Mouse (Mus musculus) midbrain, embryonic 11.5 days (tissue): ENCODE data around the gene Supt16. TPM values are rescaled to one million over a fixed set of nuclear protein-coding genes. Genes with fewer than 3 reads are reported as not detected.

Source experiments
- ATAC-seq: fragments of 200-750 bp; cut with Nextera tagmentation; 2 replicates; pipeline ENCODE4 v1.8.0; 2017; ENCODE audit warnings: moderate TSS enrichment, moderate library complexity; ENCODE audit not compliant: low FRiP score
- DNase-seq: peaks from one replicate; pipeline ENCODE4 v3.0.0; 2015; ENCODE audit warnings: low spot score; ENCODE audit errors: missing footprints
- H3K27ac ChIP-seq: fragments of 300-500 bp; sonication (generic); 2 replicates; pipeline ENCODE4 v1.5.1; 2014; ENCODE audit warnings: low read depth, low read length
- H3K27me3 ChIP-seq: fragments of 300-500 bp; sonication (generic); 2 replicates; pipeline ENCODE4 v1.6.1; 2014; ENCODE audit warnings: mild to moderate bottlenecking, low read length, moderate library complexity, mixed read lengths; ENCODE audit not compliant: control insufficient read depth, insufficient read depth
- H3K36me3 ChIP-seq: fragments of 300-500 bp; sonication (generic); 2 replicates; pipeline ENCODE4 v1.6.1; 2014; ENCODE audit warnings: mild to moderate bottlenecking, low read length, moderate library complexity, mixed read lengths; ENCODE audit not compliant: control insufficient read depth, insufficient read depth
- H3K4me1 ChIP-seq: fragments of 300-500 bp; sonication (generic); 2 replicates; pipeline ENCODE4 v1.6.1; 2014; ENCODE audit warnings: low read length; ENCODE audit not compliant: control insufficient read depth, insufficient read depth
- H3K4me2 ChIP-seq: fragments of 300-500 bp; sonication (generic); 2 replicates; pipeline ENCODE4 v1.6.1; 2014; ENCODE audit warnings: mild to moderate bottlenecking, moderate library complexity
- H3K4me3 ChIP-seq: fragments of 300-500 bp; sonication (generic); 2 replicates; pipeline ENCODE4 v1.5.1; 2014; ENCODE audit warnings: low read depth, low read length
- H3K9ac ChIP-seq: fragments of 300-500 bp; sonication (generic); 2 replicates; pipeline ENCODE4 v1.6.1; 2014; ENCODE audit warnings: low read length
- H3K9me3 ChIP-seq: fragments of 300-500 bp; sonication (generic); 2 replicates; pipeline ENCODE4 v1.6.1; 2016; ENCODE audit warnings: low read length; ENCODE audit not compliant: control insufficient read depth
- WGBS: fragments of 180-500 bp; shearing (Covaris S2); extraction: QIAGEN DNeasy Blood & Tissue Kit; methylation state at CpG from one replicate; pipeline ENCODE4 v1.1.7; 2014; 5-methylcytosine and 5-hydroxymethylcytosine counted together
- polyA plus RNA-seq: library from polyadenylated mRNA; unstranded; fragments of >200 nt; fragmentation: Nextera tagmentation; extraction: Ambion mirVana; gene quantifications from 2 replicates; pipeline ENCODE4 v1.2.1, GENCODE M21; 2014

Gene Supt16
- polyA plus RNA-seq, 1 experiment from 2014 or later: 81.5 TPM

- WGBS: 87% methylated on average over 2 of the region's 2 CpGs
- DNase-seq: no peak
Observed at GRCm38 (mm10) chr14:52155008-52155407, 42.2 kb downstream of the Supt16 start.

GRCm38 (mm10) chr14:52152613-52153012, 44.6 kb downstream of the Supt16 start:
- ATAC-seq: peak; percentile 38; the same call in 1 of the 2 replicates
- WGBS: 32% methylated on average over 3 of the region's 3 CpGs
- H3K4me3 ChIP-seq: no peak overlapping the region
- DNase-seq: no peak
- no peak overlapping the region for H3K9ac ChIP-seq
- H3K4me1 ChIP-seq: peaks cover 9% of the 10 kb centered on the region
- no peaks in the 10 kb centered on the region for H3K9me3 ChIP-seq
- no peaks in the 10 kb centered on the region for H3K27me3 ChIP-seq
- no peaks in the 10 kb centered on the region; the same call in 1 of the 2 replicates for H3K36me3 ChIP-seq
- H3K4me2 ChIP-seq: no peak overlapping the region
- H3K27ac ChIP-seq: no peak overlapping the region

More at GRCm38 (mm10) chr14:52155008-52155407, 42.2 kb downstream of the Supt16 start:
- no peak overlapping the region for H3K9ac ChIP-seq
- no peak overlapping the region for H3K4me3 ChIP-seq
- H3K9me3 ChIP-seq: no peaks in the 10 kb centered on the region
- peaks cover 12% of the 10 kb centered on the region for H3K36me3 ChIP-seq
- H3K27ac ChIP-seq: no peak overlapping the region
- H3K27me3 ChIP-seq: no peaks in the 10 kb centered on the region
- no peak for ATAC-seq
- H3K4me1 ChIP-seq: peaks cover 9% of the 10 kb centered on the region
- H3K4me2 ChIP-seq: no peak overlapping the region

- Histone ChIP-seq H3K4me2 (0 out of 2 replicates have a peak overlapping the region, but pooled peaks have one; percentile 2), H3K36me3 (no peaks in the 10 kb centered on the region), H3K27ac (no peak overlapping the region), H3K27me3 (no peaks in the 10 kb centered on the region), H3K4me1 (peaks cover 9% of the 10 kb centered on the region), H3K4me3 (no peak overlapping the region), H3K9ac (no peak overlapping the region), H3K9me3 (no peaks in the 10 kb centered on the region)
- DNase-seq (no peak), ATAC-seq (peak; percentile 65)
- WGBS: 31% methylated on average over 7 of the region's 7 CpGs
Observed at GRCm38 (mm10) chr14:52152179-52152578, 45.0 kb downstream of the Supt16 start.

- Histone ChIP-seq H3K36me3 (no peaks in the 10 kb centered on the region), H3K4me3 (no peak overlapping the region), H3K27ac (no peak overlapping the region), H3K4me1 (peaks cover 9% of the 10 kb centered on the region), H3K9me3 (no peaks in the 10 kb centered on the region), H3K4me2 (no peak overlapping the region), H3K27me3 (no peaks in the 10 kb centered on the region), H3K9ac (no peak overlapping the region)
- DNase-seq (no peak), ATAC-seq (no peak)
- 67% methylated on average over 4 of the region's 4 CpGs for WGBS
Observed at GRCm38 (mm10) chr14:52149888-52150287, 47.3 kb downstream of the Supt16 start.

GRCm38 (mm10) chr14:52146540-52146939, 50.7 kb downstream of the Supt16 start:
- no peak for DNase-seq
- Histone ChIP-seq H3K27me3 (no peaks in the 10 kb centered on the region), H3K4me1 (no peaks in the 10 kb centered on the region), H3K4me3 (no peak overlapping the region), H3K36me3 (no peaks in the 10 kb centered on the region), H3K9ac (no peak overlapping the region), H3K27ac (no peak overlapping the region), H3K9me3 (no peaks in the 10 kb centered on the region), H3K4me2 (no peak overlapping the region)
- 65% methylated on average over 4 of the region's 4 CpGs for WGBS
- no peak for ATAC-seq

GRCm38 (mm10) chr14:52144165-52144564, 53.1 kb downstream of the Supt16 start:
- 82% methylated on average over 4 of the region's 4 CpGs for WGBS
- Histone ChIP-seq H3K27me3 (no peaks in the 10 kb centered on the region), H3K9ac (no peak overlapping the region), H3K9me3 (no peaks in the 10 kb centered on the region), H3K4me1 (no peaks in the 10 kb centered on the region), H3K4me3 (no peak overlapping the region), H3K4me2 (no peak overlapping the region), H3K36me3 (no peaks in the 10 kb centered on the region), H3K27ac (no peak overlapping the region)
- ATAC-seq (no peak), DNase-seq (no peak)

GRCm38 (mm10) chr14:52141445-52142127, 55.6 kb downstream of the Supt16 start:
- H3K27me3 ChIP-seq: no peaks in the 10 kb centered on the region
- H3K36me3 ChIP-seq: no peaks in the 10 kb centered on the region
- H3K9me3 ChIP-seq: no peaks in the 10 kb centered on the region
- no peaks in the 10 kb centered on the region for H3K4me1 ChIP-seq
- WGBS: 81% methylated on average over 16 of the region's 16 CpGs
- H3K4me2 ChIP-seq: no peak overlapping the region
- no peak overlapping the region for H3K4me3 ChIP-seq
- DNase-seq (no peak), ATAC-seq (no peak)
- H3K9ac ChIP-seq: no peak overlapping the region
- no peak overlapping the region for H3K27ac ChIP-seq

GRCm38 (mm10) chr14:52140577-52141444, 56.4 kb downstream of the Supt16 start:
- no peak overlapping the region for H3K4me2 ChIP-seq
- ATAC-seq: no peak
- no peak overlapping the region for H3K27ac ChIP-seq

GRCm38 (mm10) chr14:52133584-52133983, 63.6 kb downstream of the Supt16 start:
- Histone ChIP-seq H3K9ac (no peak overlapping the region), H3K4me3 (no peak overlapping the region), H3K9me3 (no peaks in the 10 kb centered on the region), H3K4me2 (no peak overlapping the region), H3K27me3 (no peaks in the 10 kb centered on the region), H3K4me1 (no peaks in the 10 kb centered on the region), H3K36me3 (no peaks in the 10 kb centered on the region), H3K27ac (no peak overlapping the region)
- ATAC-seq: no peak
- DNase-seq: no peak
- WGBS: 88% methylated on average over 5 of the region's 5 CpGs

More at GRCm38 (mm10) chr14:52140577-52141444, 56.4 kb downstream of the Supt16 start:
- H3K4me3 ChIP-seq: no peak overlapping the region
- no peak overlapping the region for H3K9ac ChIP-seq
- H3K36me3 ChIP-seq: no peaks in the 10 kb centered on the region
- H3K27me3 ChIP-seq: no peaks in the 10 kb centered on the region
- 71% methylated on average over 19 of the region's 19 CpGs for WGBS
- no peaks in the 10 kb centered on the region for H3K4me1 ChIP-seq
- no peaks in the 10 kb centered on the region for H3K9me3 ChIP-seq
- no peak for DNase-seq
